Mouse (Mus musculus): Measurements from ENCODE around the gene Cav2. TPM values are rescaled to one million over a fixed set of nuclear protein-coding genes. Genes with fewer than 3 reads are reported as not detected.

Gene Cav2
- polyA plus RNA-seq, 1 experiment from 2014 or later: 26.4 TPM

GRCm38 (mm10) chr6:17314659-17315616 lies 34.0 kb downstream of the Cav2 start:
- Histone ChIP-seq H3K27me3 (replicated peaks; ENCODE audit: control insufficient read depth, insufficient read depth, low read length) (no peaks in the 10 kb centered on the region), H3K9ac (ENCODE audit: low read depth, low read length) (no peak overlapping the region), H3K36me3 (ENCODE audit: control insufficient read depth, insufficient read depth) (no peaks in the 10 kb centered on the region), H3K4me2 (replicated peaks; ENCODE audit: low read depth) (no peak overlapping the region), H3K27ac (ENCODE audit: low read depth, low read length) (no peak overlapping the region), H3K9me3 (ENCODE audit: control insufficient read depth) (no peaks in the 10 kb centered on the region), H3K4me3 (ENCODE audit: low read depth, low read length) (no peak overlapping the region), H3K4me1 (replicated peaks; ENCODE audit: control insufficient read depth, insufficient read depth, low read length) (0 out of 2 replicates have a peak, but pooled peaks cover 5% of the 10 kb centered on the region)
- no peak for TF ChIP-seq CTCF (IDR thresholded peaks at IDR 0.05; ENCODE audit: low read depth)
- 80% methylated on average over 5 of the region's 5 CpGs for WGBS
- ATAC-seq: no peak

DNA sequence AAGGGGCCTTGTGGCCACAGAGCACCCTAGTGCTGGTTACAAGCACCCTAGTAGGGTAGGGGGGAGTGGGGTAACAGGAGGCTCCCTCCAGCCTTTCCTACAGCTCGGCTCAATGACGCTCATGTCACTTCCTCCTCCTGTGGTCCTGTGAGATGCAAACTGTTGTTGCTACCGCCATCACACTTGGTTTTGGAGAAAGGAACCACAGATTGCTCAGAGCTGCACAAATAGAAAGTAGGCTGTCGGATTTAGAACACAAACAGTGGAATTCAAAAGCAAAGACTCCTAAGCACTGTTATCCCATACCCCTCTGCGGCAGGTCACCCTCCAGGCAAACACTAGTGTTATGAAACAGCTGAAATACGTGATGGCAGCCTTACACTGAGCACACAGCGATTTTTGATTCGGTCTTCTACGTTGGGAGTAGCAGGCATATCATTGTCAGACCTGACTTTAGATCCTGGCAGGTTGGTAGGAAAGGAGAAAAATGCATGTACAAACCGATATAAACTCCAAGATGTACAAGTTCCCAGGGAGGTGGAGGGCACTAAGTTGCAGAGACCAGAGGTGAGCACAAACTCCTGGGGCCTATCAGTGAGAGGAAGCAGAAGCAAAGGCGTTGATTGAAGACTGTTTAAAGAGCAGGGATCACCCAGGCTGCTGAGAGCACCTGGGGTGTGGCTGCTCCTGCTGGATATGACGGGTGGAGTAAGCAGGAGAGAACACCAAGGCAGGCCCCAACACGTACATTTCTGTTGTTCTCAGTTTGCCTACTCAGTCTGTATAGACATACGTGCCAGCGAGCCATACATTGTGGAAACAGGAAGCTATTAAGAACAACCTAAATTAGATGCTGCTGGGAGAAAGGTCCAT lies 35.5 kb downstream of the Cav2 start:
- 46% methylated on average over 15 of the region's 15 CpGs for WGBS
- 0 out of 2 replicates have a peak, but pooled peaks cover 5% of the 10 kb centered on the region for H3K4me1 ChIP-seq (replicated peaks; ENCODE audit: control insufficient read depth, insufficient read depth, low read length)
- no peaks in the 10 kb centered on the region for H3K9me3 ChIP-seq (ENCODE audit: control insufficient read depth)
- no peak for ATAC-seq
- H3K27me3 ChIP-seq (replicated peaks; ENCODE audit: control insufficient read depth, insufficient read depth, low read length): no peaks in the 10 kb centered on the region
- H3K36me3 ChIP-seq (ENCODE audit: control insufficient read depth, insufficient read depth): no peaks in the 10 kb centered on the region
- H3K27ac ChIP-seq (ENCODE audit: low read depth, low read length): no peak overlapping the region; the same call in 1 of the 2 replicates
- no peak for TF ChIP-seq CTCF (IDR thresholded peaks at IDR 0.05; ENCODE audit: low read depth)
- H3K4me2 ChIP-seq (replicated peaks; ENCODE audit: low read depth): 0 out of 2 replicates have a peak overlapping the region, but pooled peaks have one; percentile 7
- no peak overlapping the region for H3K4me3 ChIP-seq (ENCODE audit: low read depth, low read length)
- no peak overlapping the region for H3K9ac ChIP-seq (ENCODE audit: low read depth, low read length)

DNA sequence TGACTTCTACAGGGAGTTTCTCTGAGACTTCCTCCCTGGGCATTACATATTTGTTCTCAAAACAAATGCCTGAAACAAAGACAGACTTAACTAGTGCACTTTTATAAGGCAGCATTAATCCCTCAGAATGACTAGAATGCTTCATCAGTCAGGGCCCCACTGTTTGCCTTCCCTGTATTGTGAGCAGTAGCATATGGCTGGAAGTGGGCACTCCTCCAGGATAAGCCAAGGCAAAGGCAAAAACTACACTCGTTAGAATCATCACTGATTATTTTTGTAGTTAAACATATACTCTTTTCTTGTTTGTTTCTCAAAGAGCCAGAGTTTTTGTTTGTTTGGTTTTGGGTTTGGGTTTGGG lies 36.2 kb downstream of the Cav2 start:
- no peak for ATAC-seq

DNA sequence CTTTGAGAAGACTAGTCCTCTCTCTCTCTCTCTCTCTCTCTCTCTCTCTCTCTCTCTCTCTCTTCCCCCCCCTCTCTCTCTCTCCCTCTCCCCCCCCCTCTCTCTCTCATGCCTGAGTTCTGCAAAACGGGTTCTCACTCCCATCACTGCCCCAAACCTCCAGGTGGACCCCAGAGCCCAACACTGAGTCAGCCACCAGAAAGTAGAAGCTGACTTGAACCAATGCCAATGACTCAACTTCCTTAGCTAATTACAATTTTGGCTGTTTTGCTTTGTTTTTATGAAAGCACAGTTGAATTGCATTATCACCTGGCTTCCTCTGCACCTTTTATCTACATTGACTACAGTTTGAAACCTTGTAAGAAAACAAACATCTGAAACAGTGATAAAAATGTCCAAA lies 37.0 kb downstream of the Cav2 start:
- Histone ChIP-seq H3K4me2 (replicated peaks; ENCODE audit: low read depth) (no peak overlapping the region), H3K36me3 (ENCODE audit: control insufficient read depth, insufficient read depth) (no peaks in the 10 kb centered on the region), H3K4me3 (ENCODE audit: low read depth, low read length) (no peak overlapping the region), H3K27ac (ENCODE audit: low read depth, low read length) (no peak overlapping the region), H3K9ac (ENCODE audit: low read depth, low read length) (no peak overlapping the region), H3K4me1 (replicated peaks; ENCODE audit: control insufficient read depth, insufficient read depth, low read length) (0 out of 2 replicates have a peak, but pooled peaks cover 5% of the 10 kb centered on the region), H3K9me3 (ENCODE audit: control insufficient read depth) (no peaks in the 10 kb centered on the region), H3K27me3 (replicated peaks; ENCODE audit: control insufficient read depth, insufficient read depth, low read length) (no peaks in the 10 kb centered on the region)
- ATAC-seq: no peak
- WGBS: 47% methylated on average over 1 of the region's 1 CpGs
- TF ChIP-seq CTCF (IDR thresholded peaks at IDR 0.05; ENCODE audit: low read depth): no peak

More for the DNA sequence above, 36.2 kb downstream of the Cav2 start:
- WGBS: 7% methylated on average over 1 of the region's 1 CpGs
- no peak overlapping the region for H3K9ac ChIP-seq (ENCODE audit: low read depth, low read length)
- no peak for TF ChIP-seq CTCF (IDR thresholded peaks at IDR 0.05; ENCODE audit: low read depth)
- H3K36me3 ChIP-seq (ENCODE audit: control insufficient read depth, insufficient read depth): no peaks in the 10 kb centered on the region
- H3K4me1 ChIP-seq (replicated peaks; ENCODE audit: control insufficient read depth, insufficient read depth, low read length): 0 out of 2 replicates have a peak, but pooled peaks cover 5% of the 10 kb centered on the region
- no peak overlapping the region for H3K4me3 ChIP-seq (ENCODE audit: low read depth, low read length)
- no peaks in the 10 kb centered on the region for H3K9me3 ChIP-seq (ENCODE audit: control insufficient read depth)
- H3K27me3 ChIP-seq (replicated peaks; ENCODE audit: control insufficient read depth, insufficient read depth, low read length): no peaks in the 10 kb centered on the region
- H3K4me2 ChIP-seq (replicated peaks; ENCODE audit: low read depth): no peak overlapping the region
- no peak overlapping the region for H3K27ac ChIP-seq (ENCODE audit: low read depth, low read length)

GRCm38 (mm10) chr6:17321976-17322375 lies 41.0 kb downstream of the Cav2 start:
- H3K27ac ChIP-seq (ENCODE audit: low read depth, low read length): no peak overlapping the region
- H3K27me3 ChIP-seq (replicated peaks; ENCODE audit: control insufficient read depth, insufficient read depth, low read length): no peaks in the 10 kb centered on the region
- H3K4me1 ChIP-seq (replicated peaks; ENCODE audit: control insufficient read depth, insufficient read depth, low read length): 0 out of 2 replicates have a peak, but pooled peaks cover 3% of the 10 kb centered on the region
- H3K9me3 ChIP-seq (ENCODE audit: control insufficient read depth): no peaks in the 10 kb centered on the region
- H3K4me3 ChIP-seq (ENCODE audit: low read depth, low read length): no peak overlapping the region
- no peak for ATAC-seq
- no peak overlapping the region for H3K9ac ChIP-seq (ENCODE audit: low read depth, low read length)
- TF ChIP-seq CTCF (IDR thresholded peaks at IDR 0.05; ENCODE audit: low read depth): no peak
- H3K4me2 ChIP-seq (replicated peaks; ENCODE audit: low read depth): no peak overlapping the region
- no peaks in the 10 kb centered on the region for H3K36me3 ChIP-seq (ENCODE audit: control insufficient read depth, insufficient read depth)
- WGBS: 73% methylated on average over 6 of the region's 6 CpGs

- H3K9ac ChIP-seq (ENCODE audit: low read depth, low read length): no peak overlapping the region
- no peaks in the 10 kb centered on the region for H3K36me3 ChIP-seq (ENCODE audit: control insufficient read depth, insufficient read depth)
- TF ChIP-seq CTCF (IDR thresholded peaks at IDR 0.05; ENCODE audit: low read depth): no peak
- no peak overlapping the region for H3K27ac ChIP-seq (ENCODE audit: low read depth, low read length)
- H3K9me3 ChIP-seq (ENCODE audit: control insufficient read depth): no peaks in the 10 kb centered on the region
- no peak for ATAC-seq
- no peaks in the 10 kb centered on the region for H3K4me1 ChIP-seq (replicated peaks; ENCODE audit: control insufficient read depth, insufficient read depth, low read length)
- WGBS: 51% methylated on average over 11 of the region's 11 CpGs
- H3K27me3 ChIP-seq (replicated peaks; ENCODE audit: control insufficient read depth, insufficient read depth, low read length): no peaks in the 10 kb centered on the region
- H3K4me3 ChIP-seq (ENCODE audit: low read depth, low read length): no peak overlapping the region
- H3K4me2 ChIP-seq (replicated peaks; ENCODE audit: low read depth): no peak overlapping the region
These were observed 46.2 kb downstream of the Cav2 start for GRCm38 (mm10) chr6:17327216-17327615.

Measured in intestine, postnatal 0 days (tissue).